Mouse (Mus musculus) heart, postnatal 0 days (tissue): ENCODE results near the gene Hoxa3.

ENCODE experiments used
- CTCF ChIP-seq: IDR thresholded peaks from 2 replicates; pipeline ENCODE4 v1.5.1; 2016; ENCODE audit warnings: antibody characterized with exemption, control low read depth, low read depth
- EP300 ChIP-seq: IDR thresholded peaks from 2 replicates; pipeline ENCODE4 v1.6.1; 2016; ENCODE audit warnings: antibody characterized with exemption, low read depth

DNA sequence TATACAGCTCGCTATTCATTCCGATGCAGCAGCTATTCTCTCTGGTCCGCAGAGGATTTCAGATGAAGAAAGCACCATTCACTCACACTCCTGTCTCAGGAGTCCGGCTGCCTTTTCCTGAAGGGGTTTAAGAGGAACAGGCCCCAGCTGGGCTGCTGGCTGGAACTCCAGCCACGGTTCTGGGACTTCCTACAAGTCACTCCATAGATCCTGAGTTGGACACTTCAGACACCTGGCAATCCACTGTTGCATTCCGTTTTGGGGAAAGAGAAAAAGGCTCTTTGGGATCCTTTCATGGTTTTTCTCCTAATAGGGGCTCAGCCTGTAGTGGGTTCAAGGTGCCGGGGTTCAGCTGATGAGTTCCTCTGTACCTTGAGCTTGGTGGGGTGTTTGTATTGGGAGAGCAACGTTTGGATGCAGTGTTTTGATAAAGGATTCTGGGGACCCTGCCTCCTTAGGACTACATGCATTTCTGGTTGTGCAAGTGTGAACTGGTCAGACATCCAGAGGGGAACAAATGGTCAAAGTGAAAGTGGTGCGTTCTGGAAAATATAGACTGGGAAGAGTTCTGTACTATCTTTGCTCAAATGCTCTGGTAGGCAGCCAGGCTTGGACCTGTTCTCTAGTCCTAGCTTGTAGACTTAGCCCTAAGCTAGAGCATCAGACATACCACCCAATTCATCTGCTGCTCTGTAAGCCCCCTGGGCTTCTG, 48.8 kb upstream of the Hoxa3 start:
- TF ChIP-seq CTCF (no peak), EP300 (no peak)
